Mouse (Mus musculus): ENCODE measurements around the gene Lipe.
"Not testable (repeated sequence)": the region's sequence is repeated elsewhere in the genome, so short reads cannot be mapped to it uniquely, and the experiment has no call there.

The Lipe gene

DNA sequence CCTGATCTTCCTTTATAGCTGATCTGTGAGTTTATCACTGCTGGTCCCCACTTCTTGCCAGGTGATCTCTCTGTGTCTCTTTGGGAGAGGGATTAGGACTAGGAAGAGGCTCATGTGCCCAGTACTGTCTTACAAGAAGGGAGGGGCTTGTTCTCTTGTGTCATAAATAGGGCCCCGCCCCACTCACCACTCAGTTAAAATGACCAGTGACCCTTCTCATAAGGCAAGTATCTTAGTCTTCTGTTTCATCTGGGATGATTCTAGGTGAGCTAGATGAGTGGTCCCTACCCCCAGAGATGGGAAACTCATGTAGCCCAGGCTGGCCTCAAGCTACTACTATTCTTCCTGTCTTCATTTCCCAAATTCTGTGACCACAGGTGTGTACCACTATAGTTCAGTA is at the start of gene Lipe:
Lipe (minus strand) TSS at position 101 of the 400 bp plus-strand sequence.
- DNase-seq (ENCODE audit: low spot score) = no peak

DNA sequence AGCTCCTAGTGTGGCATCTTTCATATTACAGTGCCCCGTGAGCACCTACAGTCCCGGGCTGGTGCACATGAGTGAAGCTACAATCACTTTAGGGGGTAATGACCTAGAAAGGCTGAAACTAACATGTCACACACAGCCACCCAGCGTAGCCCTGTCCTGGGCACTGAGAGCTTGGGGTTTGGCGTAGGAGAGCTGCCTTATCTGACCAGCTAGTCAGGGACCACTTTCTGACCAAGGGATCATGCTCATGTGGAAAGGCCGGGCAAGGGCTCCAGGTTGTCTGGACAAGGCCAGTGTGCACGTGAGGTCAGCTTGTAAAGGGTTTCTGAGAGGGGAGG is 42.3 kb upstream of the Lipe start:
- DNase-seq (ENCODE audit: low spot score) = no peak

DNA sequence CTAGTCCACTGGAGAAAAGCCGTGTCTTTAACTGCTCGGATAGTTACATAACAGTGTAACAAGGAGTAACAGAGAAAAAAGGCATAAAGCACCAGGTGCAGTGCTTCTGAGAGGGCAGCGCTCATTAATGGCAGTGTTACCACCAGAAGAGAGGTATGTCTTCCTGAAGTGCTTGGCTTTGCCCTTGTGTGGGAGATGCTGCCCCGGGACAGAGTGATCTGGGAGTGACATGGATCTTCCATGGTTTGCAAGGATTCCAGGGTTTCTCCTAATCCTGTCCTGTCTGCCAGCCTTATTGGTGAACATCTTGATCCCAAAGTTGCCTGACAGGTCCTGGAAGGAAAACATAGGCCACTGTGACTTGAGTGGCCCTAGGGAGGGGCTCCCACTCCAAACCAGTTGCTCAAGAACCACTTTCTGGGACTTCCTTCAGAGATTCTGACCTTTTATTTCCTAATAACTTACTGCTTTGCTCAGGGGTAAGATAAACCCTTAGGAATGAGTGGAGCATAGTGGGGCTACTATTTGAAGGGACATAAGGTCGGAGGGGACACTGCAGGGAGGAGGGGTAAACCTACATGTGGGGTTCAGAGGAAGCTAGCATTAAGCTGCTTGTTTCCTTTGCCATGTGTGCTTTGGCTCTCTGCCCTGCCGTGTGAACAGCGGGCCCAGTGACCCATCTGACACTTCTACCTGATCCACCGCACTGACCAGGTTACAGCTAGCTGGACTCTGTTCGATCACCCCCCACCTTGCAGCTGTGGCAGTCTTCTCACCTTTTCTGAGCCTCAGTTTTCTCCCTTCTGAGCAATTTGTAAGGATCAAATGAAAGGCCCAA is 41.7 kb upstream of the Lipe start:
- no peak for DNase-seq (ENCODE audit: low spot score)

- no peak for DNase-seq (ENCODE audit: low spot score)
Observed at GRCm38 (mm10) chr7:25439124-25439822, 40.8 kb upstream of the Lipe start.

DNA sequence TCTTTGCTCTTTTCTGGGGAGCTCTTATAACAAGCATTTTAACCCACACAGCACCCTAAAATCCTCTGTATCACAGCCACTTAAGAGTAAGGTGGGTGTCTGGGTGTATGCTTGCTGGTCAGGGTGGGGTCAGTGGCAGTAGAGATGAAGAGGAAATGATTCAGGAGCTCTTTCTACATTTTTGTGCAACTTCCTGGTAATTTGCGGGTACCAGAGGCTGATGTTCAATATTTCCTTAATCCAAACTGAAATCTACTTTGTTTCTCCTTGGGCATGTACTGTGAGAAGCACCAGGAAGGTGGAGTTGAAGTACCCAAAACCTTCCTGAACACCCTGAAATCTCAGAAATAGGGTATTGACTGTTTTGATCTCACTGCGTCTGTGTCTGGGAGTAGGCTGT is 38.2 kb upstream of the Lipe start:
- no peak for DNase-seq (ENCODE audit: low spot score)

GRCm38 (mm10) chr7:25436226-25436625 is 37.7 kb upstream of the Lipe start:
- no peak for DNase-seq (ENCODE audit: low spot score)

- DNase-seq (ENCODE audit: low spot score) = no peak
Observed at GRCm38 (mm10) chr7:25435546-25435851, 37.0 kb upstream of the Lipe start.

- DNase-seq (ENCODE audit: low spot score) = no peak
Observed at GRCm38 (mm10) chr7:25434654-25435545, 36.4 kb upstream of the Lipe start.

DNA sequence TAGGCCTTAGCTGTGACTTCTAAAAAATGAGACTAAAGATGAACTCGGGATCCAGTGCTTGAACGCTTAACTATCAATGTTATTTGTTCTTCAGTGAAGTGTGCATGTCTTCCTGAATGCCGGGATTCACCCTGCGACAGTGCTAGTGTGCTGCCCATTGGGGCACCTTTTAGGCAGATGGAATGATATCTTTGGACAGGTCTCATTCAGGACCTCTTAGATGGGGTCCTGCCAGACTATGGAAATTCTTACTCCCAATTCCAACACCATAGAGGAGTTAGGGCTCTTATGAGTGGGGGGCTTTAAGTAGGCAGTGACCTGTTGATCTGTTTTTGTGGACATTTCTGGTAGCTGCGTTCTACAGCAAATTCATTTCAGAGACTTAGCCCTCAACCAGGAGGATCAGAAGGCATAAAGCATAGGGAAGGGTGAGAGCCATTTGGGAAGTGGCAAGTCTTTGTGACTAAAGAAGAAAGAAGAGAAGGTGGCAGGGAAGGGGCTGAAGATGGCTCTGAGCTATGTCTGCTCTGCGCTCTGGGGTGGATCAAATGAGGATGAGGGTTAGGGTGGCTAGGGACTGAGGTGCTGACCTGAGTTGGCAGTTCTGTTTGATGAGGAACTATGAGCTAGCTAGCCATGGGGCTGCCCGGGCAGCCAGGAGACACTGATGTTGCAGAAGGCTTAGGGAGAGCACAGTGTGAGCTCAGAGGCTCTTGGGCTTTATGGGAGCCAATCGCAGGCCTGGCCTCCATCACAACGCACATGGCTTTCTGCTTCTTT is 35.5 kb upstream of the Lipe start:
- DNase-seq (ENCODE audit: low spot score) = no peak

DNA sequence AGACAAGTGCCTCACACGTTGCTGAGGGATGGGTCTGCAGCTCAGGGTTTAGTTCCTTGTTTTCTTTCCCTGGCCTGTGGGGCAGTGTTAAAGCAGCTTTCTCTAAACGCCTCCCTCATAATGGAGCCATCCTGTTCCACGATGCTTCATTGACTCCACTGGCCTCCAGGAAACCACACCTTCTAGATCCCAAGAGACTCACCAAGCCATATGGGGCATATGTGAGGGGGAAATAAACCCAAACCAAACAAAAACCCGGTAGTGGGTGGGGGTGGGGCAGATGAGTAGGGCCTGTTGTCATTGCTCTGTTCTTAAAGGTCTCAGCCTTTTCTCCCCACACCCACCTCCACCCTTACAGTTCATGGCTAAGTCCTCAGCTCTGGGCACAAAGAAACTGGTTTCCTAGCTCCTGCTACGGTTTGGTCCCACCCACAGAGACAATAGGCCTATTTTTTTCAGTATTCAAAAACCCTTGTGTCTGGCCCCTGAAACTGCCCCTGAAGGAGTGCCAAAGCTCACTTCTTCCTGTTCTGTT is 34.6 kb upstream of the Lipe start:
- DNase-seq (ENCODE audit: low spot score) = no peak

- no peak for DNase-seq (ENCODE audit: low spot score)
Observed at GRCm38 (mm10) chr7:25432381-25432780, 33.9 kb upstream of the Lipe start.

GRCm38 (mm10) chr7:25429886-25430784 is 31.6 kb upstream of the Lipe start:
- no peak for DNase-seq (ENCODE audit: low spot score)

DNA sequence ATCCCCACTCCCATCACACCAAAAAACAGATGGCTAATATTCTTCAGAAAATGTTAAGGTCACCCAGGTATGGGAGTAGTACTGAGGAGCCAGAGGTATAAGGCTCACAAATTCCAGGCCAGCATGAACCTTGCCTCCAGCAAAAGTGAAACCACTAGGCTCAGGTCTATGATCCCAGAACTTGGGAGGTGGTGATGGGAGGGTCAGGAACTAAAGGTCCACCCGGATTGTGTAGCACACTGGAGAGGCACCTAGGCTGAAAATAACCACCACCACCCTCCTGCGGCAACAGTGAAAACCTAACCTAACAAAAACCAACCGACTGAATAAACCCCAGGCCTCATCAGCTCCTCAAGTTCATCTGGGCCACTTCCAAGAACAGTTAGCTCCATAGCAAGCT is 29.8 kb upstream of the Lipe start:
- no peak for DNase-seq (ENCODE audit: low spot score)

- DNase-seq (ENCODE audit: low spot score) = no peak
Observed at GRCm38 (mm10) chr7:25427144-25427543, 28.6 kb upstream of the Lipe start.

- not testable (repeated sequence) for DNase-seq (ENCODE audit: low spot score)
Observed at GRCm38 (mm10) chr7:25426380-25426779, 27.9 kb upstream of the Lipe start.

DNA sequence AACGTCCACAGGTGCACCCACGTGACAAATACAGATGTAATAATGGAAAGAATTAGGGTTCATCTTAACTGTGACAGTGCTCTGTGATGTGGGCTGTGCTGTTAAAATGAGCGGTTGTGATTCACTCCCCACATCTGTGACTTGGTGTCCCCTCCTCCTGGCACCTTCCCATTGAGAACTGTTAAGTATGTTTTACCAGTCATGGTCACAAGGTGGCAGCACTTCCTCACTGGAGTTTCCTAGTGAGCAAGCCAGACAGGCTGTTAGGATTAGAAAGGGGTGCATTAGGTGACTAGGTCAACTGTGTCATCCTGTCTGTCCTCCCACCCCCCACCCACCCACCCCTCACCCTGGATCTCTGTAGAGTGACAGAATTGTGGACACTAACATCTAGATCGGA is 25.9 kb upstream of the Lipe start:
- DNase-seq (ENCODE audit: low spot score) = peak; percentile 43

DNA sequence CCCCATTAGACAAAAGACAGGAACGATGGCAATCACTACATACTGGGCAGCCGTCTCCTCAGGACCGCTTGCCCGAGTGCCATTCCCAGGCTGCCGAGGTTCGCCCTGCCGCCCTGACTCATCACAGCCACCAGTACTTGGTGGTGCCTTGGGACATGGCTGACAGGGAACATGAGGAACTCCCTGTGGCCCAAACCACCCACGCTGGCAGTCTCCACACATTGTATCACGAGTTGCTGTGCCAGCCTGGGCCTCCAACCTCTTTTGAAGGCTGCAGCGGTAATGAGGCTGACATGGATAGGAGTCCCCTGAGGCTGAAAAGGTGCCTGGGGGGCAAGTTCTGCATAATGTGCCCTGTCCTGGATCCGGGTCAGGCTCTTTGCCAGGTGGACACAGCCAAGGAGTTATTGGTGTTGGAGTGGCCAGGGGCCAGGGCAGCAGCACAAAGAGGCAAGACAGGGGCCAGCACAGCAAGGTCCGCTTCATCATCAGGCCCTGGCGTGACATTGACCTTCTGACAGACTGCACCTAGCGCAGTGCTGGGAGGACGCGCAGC is 23.9 kb upstream of the Lipe start:
- no peak for DNase-seq (ENCODE audit: low spot score)

DNA sequence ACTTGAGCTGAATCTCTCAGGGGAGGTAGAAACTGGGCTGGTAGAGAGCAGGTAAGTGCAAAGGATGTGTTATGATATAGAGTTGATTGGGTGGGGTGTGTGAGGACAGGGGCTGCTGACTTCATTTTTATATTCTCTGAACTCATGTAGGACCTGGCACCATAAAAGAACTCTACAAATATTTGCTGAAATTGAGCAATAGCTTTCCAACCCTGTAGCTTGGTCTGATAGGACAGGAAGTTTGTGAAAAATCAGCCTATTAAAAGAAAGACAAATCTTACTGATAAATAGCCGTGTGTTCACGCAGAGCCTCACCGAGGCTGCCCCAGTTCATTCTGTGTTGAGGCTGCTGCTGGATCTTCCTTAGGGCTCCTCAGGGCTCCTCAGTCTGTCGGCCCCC is 21.4 kb upstream of the Lipe start:
- no peak for DNase-seq (ENCODE audit: low spot score)

- no peak for DNase-seq (ENCODE audit: low spot score)
Observed at GRCm38 (mm10) chr7:25419536-25419935, 21.0 kb upstream of the Lipe start.

GRCm38 (mm10) chr7:25417597-25417996 is 19.1 kb upstream of the Lipe start:
- no peak for DNase-seq (ENCODE audit: low spot score)

All from ovary, postnatal 36 days (tissue).